Mouse (Mus musculus): ENCODE data around the gene Ap3b1. TPM values are rescaled to one million over a fixed set of nuclear protein-coding genes. Genes with fewer than 3 reads are reported as not detected.

Gene Ap3b1
- polyA plus RNA-seq, 1 experiment from 2014 or later = 41.5 TPM

- H3K9me3 ChIP-seq (ENCODE audit: control insufficient read depth, low read length) = no peaks in the 10 kb centered on the region
- H3K4me1 ChIP-seq (ENCODE audit: control insufficient read depth, insufficient read depth, low read length) = no peaks in the 10 kb centered on the region
These were observed 131.9 kb downstream of the Ap3b1 start for GRCm38 (mm10) chr13:94490684-94491083.

DNA sequence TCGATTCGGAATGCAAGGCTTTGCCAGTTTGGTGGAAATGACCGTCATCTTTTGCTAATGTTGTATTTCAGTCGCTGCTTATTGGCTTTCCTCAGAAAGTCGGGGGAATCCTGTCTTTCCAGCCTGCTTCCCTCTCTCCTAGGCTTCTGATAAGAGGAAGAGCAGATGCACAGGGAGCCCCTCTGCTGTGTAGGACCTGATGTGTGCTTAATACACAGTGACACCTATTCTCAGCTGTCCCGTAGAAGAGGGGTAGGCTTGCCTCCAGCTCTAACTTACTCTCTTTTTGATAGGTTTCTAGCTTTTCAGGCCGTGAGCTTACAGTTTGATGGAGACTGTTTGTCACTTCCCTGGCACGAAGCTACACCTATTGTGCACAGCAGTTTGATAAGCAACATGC lies 132.4 kb downstream of the Ap3b1 start:
- ATAC-seq (ENCODE audit: low read depth) (no peak), DNase-seq (ENCODE audit: low spot score) (no peak)
- H3K36me3 ChIP-seq (ENCODE audit: control insufficient read depth, insufficient read depth, low read length) = peaks cover 37% of the 10 kb centered on the region
- H3K4me2 ChIP-seq (ENCODE audit: low read depth, low read length) = no peak overlapping the region
- 90% methylated on average over 8 of the region's 8 CpGs for whole genome bisulfite sequencing
- H3K4me3 ChIP-seq (ENCODE audit: low read depth, low read length) = no peak overlapping the region
- H3K4me1 ChIP-seq (ENCODE audit: control insufficient read depth, insufficient read depth, low read length) = no peaks in the 10 kb centered on the region
- no peaks in the 10 kb centered on the region for H3K9me3 ChIP-seq (ENCODE audit: control insufficient read depth, low read length)
- H3K9ac ChIP-seq (ENCODE audit: low read depth, low read length) = no peak overlapping the region
- no peaks in the 10 kb centered on the region for H3K27me3 ChIP-seq (replicated peaks; ENCODE audit: control insufficient read depth, insufficient read depth, low read length)
- no peak overlapping the region for H3K27ac ChIP-seq (replicated peaks; ENCODE audit: low read depth, low read length)

More at GRCm38 (mm10) chr13:94490684-94491083, 131.9 kb downstream of the Ap3b1 start:
- Histone ChIP-seq H3K9ac (ENCODE audit: low read depth, low read length) (no peak overlapping the region), H3K27ac (replicated peaks; ENCODE audit: low read depth, low read length) (no peak overlapping the region), H3K4me3 (ENCODE audit: low read depth, low read length) (no peak overlapping the region), H3K4me2 (ENCODE audit: low read depth, low read length) (no peak overlapping the region), H3K27me3 (replicated peaks; ENCODE audit: control insufficient read depth, insufficient read depth, low read length) (no peaks in the 10 kb centered on the region), H3K36me3 (ENCODE audit: control insufficient read depth, insufficient read depth, low read length) (peaks cover 37% of the 10 kb centered on the region)
- DNase-seq (ENCODE audit: low spot score) = no peak
- no peak for ATAC-seq (ENCODE audit: low read depth)
- 80% methylated on average over 3 of the region's 3 CpGs for WGBS

DNA sequence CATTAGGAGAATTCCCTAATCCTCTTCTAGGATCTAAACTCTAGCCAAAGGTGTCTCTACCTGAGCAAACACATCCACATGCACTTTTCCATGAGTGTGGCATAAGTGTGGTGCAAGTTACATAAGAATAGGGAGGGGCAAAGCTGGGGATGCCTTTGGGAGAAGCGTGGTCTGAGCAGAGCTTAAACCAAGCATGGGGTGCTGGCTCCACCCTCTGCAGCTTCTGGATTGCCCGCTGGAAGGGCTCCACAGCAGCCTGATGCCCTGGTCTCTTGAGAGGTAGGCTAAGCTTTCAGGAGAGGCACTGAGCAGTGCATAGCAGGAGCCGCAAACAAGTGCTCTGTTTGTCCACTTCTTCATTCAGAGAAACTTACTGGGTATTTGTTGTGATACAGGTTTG lies 138.8 kb downstream of the Ap3b1 start:
- H3K9me3 ChIP-seq (ENCODE audit: control insufficient read depth, low read length) = no peaks in the 10 kb centered on the region
- no peak overlapping the region for H3K4me2 ChIP-seq (ENCODE audit: low read depth, low read length)
- no peak for DNase-seq (ENCODE audit: low spot score)
- ATAC-seq (ENCODE audit: low read depth) = no peak
- H3K27me3 ChIP-seq (replicated peaks; ENCODE audit: control insufficient read depth, insufficient read depth, low read length) = no peaks in the 10 kb centered on the region
- WGBS = 75% methylated on average over 3 of the region's 3 CpGs
- no peak overlapping the region for H3K4me3 ChIP-seq (ENCODE audit: low read depth, low read length)
- H3K36me3 ChIP-seq (ENCODE audit: control insufficient read depth, insufficient read depth, low read length) = peaks cover 22% of the 10 kb centered on the region
- H3K4me1 ChIP-seq (ENCODE audit: control insufficient read depth, insufficient read depth, low read length) = no peaks in the 10 kb centered on the region
- no peak overlapping the region for H3K27ac ChIP-seq (replicated peaks; ENCODE audit: low read depth, low read length)
- no peak overlapping the region for H3K9ac ChIP-seq (ENCODE audit: low read depth, low read length)

- no peak overlapping the region for H3K27ac ChIP-seq (replicated peaks; ENCODE audit: low read depth, low read length)
- DNase-seq (ENCODE audit: low spot score) (no peak), ATAC-seq (ENCODE audit: low read depth) (no peak)
- no peak overlapping the region for H3K4me2 ChIP-seq (ENCODE audit: low read depth, low read length)
- H3K4me1 ChIP-seq (ENCODE audit: control insufficient read depth, insufficient read depth, low read length) = peaks cover 7% of the 10 kb centered on the region; the same call in 1 of the 2 replicates
- H3K9ac ChIP-seq (ENCODE audit: low read depth, low read length) = no peak overlapping the region
- peaks cover 14% of the 10 kb centered on the region for H3K36me3 ChIP-seq (ENCODE audit: control insufficient read depth, insufficient read depth, low read length)
- H3K9me3 ChIP-seq (ENCODE audit: control insufficient read depth, low read length) = no peaks in the 10 kb centered on the region
- no peak overlapping the region for H3K4me3 ChIP-seq (ENCODE audit: low read depth, low read length)
- no peaks in the 10 kb centered on the region for H3K27me3 ChIP-seq (replicated peaks; ENCODE audit: control insufficient read depth, insufficient read depth, low read length)
- 65% methylated on average over 3 of the region's 3 CpGs for WGBS
These were observed 147.7 kb downstream of the Ap3b1 start for GRCm38 (mm10) chr13:94506411-94506810.

DNA sequence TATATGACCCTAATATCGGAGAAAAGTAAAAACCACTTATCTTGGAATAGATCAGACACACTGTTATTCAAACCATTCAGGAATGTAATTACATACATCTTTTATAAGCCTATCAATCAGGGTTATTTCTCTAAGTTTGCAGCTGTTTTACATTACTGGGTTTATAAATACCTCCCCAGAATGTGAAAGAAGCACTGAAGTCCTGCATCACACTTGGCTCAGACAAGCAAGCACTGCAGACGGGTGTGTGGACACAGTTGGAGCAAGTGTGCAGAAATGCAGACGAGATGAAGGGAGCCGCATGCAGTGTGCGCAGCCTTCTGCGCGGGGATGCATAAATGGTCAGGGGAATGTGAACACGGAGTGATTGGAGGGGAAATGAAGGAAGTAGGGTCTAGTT lies 149.6 kb downstream of the Ap3b1 start:
- Histone ChIP-seq H3K36me3 (ENCODE audit: control insufficient read depth, insufficient read depth, low read length) (peaks cover 15% of the 10 kb centered on the region), H3K4me2 (ENCODE audit: low read depth, low read length) (no peak overlapping the region), H3K9me3 (ENCODE audit: control insufficient read depth, low read length) (no peaks in the 10 kb centered on the region), H3K4me3 (ENCODE audit: low read depth, low read length) (no peak overlapping the region), H3K4me1 (ENCODE audit: control insufficient read depth, insufficient read depth, low read length) (peaks cover 7% of the 10 kb centered on the region; the same call in 1 of the 2 replicates), H3K27ac (replicated peaks; ENCODE audit: low read depth, low read length) (no peak overlapping the region), H3K27me3 (replicated peaks; ENCODE audit: control insufficient read depth, insufficient read depth, low read length) (no peaks in the 10 kb centered on the region), H3K9ac (ENCODE audit: low read depth, low read length) (no peak overlapping the region)
- DNase-seq (ENCODE audit: low spot score) (peak; percentile 69), ATAC-seq (ENCODE audit: low read depth) (no peak)
- 64% methylated on average over 8 of the region's 8 CpGs for WGBS

DNA sequence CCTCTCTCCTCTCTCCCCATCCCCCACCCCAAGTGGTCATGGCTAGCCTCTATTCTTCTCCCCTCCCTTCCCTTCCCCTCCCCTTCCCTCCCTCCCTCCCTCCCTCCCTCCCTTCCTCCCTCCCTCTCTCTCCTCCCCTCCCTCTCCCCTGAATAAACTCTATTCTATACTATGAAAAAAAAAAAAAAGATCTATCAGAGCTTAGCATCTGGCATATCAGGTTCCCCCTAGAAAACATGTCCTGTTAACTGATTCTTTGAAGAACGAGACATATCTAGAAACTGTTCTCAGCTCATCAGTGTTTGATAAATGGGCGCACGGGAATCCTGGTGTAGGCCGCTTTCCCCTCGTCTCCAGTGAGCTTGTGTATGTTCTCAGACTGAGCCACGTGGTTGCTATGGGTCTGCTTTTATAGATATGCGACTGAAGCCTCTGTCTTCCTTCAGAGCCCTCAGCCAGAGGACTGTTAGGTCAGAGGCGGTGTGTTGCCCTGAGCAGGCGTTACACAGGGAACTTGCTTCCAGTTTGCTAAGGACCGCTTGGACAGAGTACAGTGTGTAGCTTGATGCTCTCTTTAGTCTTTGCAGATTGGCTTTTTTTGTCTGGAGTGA lies 154.5 kb downstream of the Ap3b1 start:
- Histone ChIP-seq H3K9ac (ENCODE audit: low read depth, low read length) (no peak overlapping the region), H3K4me3 (ENCODE audit: low read depth, low read length) (no peak overlapping the region), H3K27ac (replicated peaks; ENCODE audit: low read depth, low read length) (no peak overlapping the region), H3K4me2 (ENCODE audit: low read depth, low read length) (no peak overlapping the region), H3K36me3 (ENCODE audit: control insufficient read depth, insufficient read depth, low read length) (peaks cover 13% of the 10 kb centered on the region; the same call in 1 of the 2 replicates), H3K27me3 (replicated peaks; ENCODE audit: control insufficient read depth, insufficient read depth, low read length) (no peaks in the 10 kb centered on the region), H3K4me1 (ENCODE audit: control insufficient read depth, insufficient read depth, low read length) (peaks cover 4% of the 10 kb centered on the region; the same call in 1 of the 2 replicates), H3K9me3 (ENCODE audit: control insufficient read depth, low read length) (no peaks in the 10 kb centered on the region)
- ATAC-seq (ENCODE audit: low read depth) (no peak), DNase-seq (ENCODE audit: low spot score) (no peak)
- 64% methylated on average over 10 of the region's 10 CpGs for WGBS

DNA sequence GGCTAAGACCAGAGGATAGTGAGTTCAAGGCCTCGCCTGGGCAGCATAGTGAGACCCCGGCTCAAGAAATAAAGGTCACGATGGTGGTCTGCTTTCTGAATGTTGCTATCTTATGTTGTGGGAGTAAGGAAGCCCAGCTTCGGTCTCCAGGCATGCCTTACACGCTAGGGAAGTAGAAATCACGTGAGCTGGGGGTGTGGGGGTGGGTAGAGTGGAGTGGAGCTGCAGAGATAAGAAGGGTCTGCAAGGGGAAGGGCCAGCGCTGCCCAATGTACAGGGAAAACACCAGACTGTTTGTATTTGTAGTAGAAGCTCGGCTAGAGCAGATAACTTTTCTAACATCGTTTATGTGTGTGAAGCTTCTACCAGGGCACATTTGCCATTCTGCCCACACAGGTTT lies 155.1 kb downstream of the Ap3b1 start:
- no peak overlapping the region for H3K9ac ChIP-seq (ENCODE audit: low read depth, low read length)
- no peaks in the 10 kb centered on the region for H3K9me3 ChIP-seq (ENCODE audit: control insufficient read depth, low read length)
- no peaks in the 10 kb centered on the region for H3K4me1 ChIP-seq (ENCODE audit: control insufficient read depth, insufficient read depth, low read length)
- H3K36me3 ChIP-seq (ENCODE audit: control insufficient read depth, insufficient read depth, low read length) = peaks cover 13% of the 10 kb centered on the region; the same call in 1 of the 2 replicates
- no peaks in the 10 kb centered on the region for H3K27me3 ChIP-seq (replicated peaks; ENCODE audit: control insufficient read depth, insufficient read depth, low read length)
- H3K4me3 ChIP-seq (ENCODE audit: low read depth, low read length) = no peak overlapping the region
- H3K27ac ChIP-seq (replicated peaks; ENCODE audit: low read depth, low read length) = no peak overlapping the region
- 80% methylated on average over 9 of the region's 9 CpGs for WGBS
- H3K4me2 ChIP-seq (ENCODE audit: low read depth, low read length) = no peak overlapping the region
- no peak for DNase-seq (ENCODE audit: low spot score)
- ATAC-seq (ENCODE audit: low read depth) = no peak

GRCm38 (mm10) chr13:94514992-94515391 lies 156.2 kb downstream of the Ap3b1 start:
- no peak overlapping the region for H3K9ac ChIP-seq (ENCODE audit: low read depth, low read length)
- H3K9me3 ChIP-seq (ENCODE audit: control insufficient read depth, low read length) = no peaks in the 10 kb centered on the region
- no peak overlapping the region for H3K4me2 ChIP-seq (ENCODE audit: low read depth, low read length)
- H3K4me3 ChIP-seq (ENCODE audit: low read depth, low read length) = no peak overlapping the region
- DNase-seq (ENCODE audit: low spot score) (no peak), ATAC-seq (ENCODE audit: low read depth) (no peak)
- no peak overlapping the region for H3K27ac ChIP-seq (replicated peaks; ENCODE audit: low read depth, low read length)
- H3K27me3 ChIP-seq (replicated peaks; ENCODE audit: control insufficient read depth, insufficient read depth, low read length) = no peaks in the 10 kb centered on the region
- H3K4me1 ChIP-seq (ENCODE audit: control insufficient read depth, insufficient read depth, low read length) = no peaks in the 10 kb centered on the region
- peaks cover 13% of the 10 kb centered on the region; the same call in 1 of the 2 replicates for H3K36me3 ChIP-seq (ENCODE audit: control insufficient read depth, insufficient read depth, low read length)

DNA sequence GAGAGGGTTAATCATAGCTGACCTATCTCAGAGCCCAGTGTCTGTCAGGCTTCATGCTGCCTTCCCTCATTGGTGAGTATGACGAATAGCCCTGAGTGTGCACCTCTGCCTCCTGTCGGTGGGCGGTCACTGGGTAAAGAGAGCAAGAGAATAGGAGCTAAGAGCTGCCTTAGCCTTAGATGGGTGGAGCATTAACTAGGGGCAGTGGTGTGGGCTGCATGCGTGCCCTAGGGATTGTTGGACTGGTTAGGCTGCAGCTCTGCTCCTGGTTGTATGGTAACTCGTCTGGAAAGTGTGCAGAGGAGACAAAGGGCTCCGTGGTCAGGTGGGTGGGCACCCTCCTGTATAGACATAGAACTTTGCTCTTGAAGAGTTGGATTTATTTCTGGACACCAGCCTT lies 157.8 kb downstream of the Ap3b1 start:
- Histone ChIP-seq H3K4me3 (ENCODE audit: low read depth, low read length) (no peak overlapping the region), H3K27ac (replicated peaks; ENCODE audit: low read depth, low read length) (no peak overlapping the region), H3K36me3 (ENCODE audit: control insufficient read depth, insufficient read depth, low read length) (peaks cover 9% of the 10 kb centered on the region; the same call in 1 of the 2 replicates), H3K27me3 (replicated peaks; ENCODE audit: control insufficient read depth, insufficient read depth, low read length) (no peaks in the 10 kb centered on the region), H3K9me3 (ENCODE audit: control insufficient read depth, low read length) (no peaks in the 10 kb centered on the region), H3K4me2 (ENCODE audit: low read depth, low read length) (no peak overlapping the region), H3K9ac (ENCODE audit: low read depth, low read length) (no peak overlapping the region), H3K4me1 (ENCODE audit: control insufficient read depth, insufficient read depth, low read length) (no peaks in the 10 kb centered on the region)
- ATAC-seq (ENCODE audit: low read depth) (no peak), DNase-seq (ENCODE audit: low spot score) (no peak)
- 78% methylated on average over 6 of the region's 6 CpGs for WGBS

Measured in embryonic facial prominence, embryonic 14.5 days (tissue).